Mouse (Mus musculus) kidney, embryonic 15.5 days (tissue): ENCODE data around the gene Fam198b. TPM values are rescaled to one million over a fixed set of nuclear protein-coding genes. Genes with fewer than 3 reads are reported as not detected.
"Not testable (repeated sequence)": the region's sequence is repeated elsewhere in the genome, so short reads cannot be mapped to it uniquely, and the experiment has no call there.

Experiments
- ATAC-seq: fragments of 200-750 bp; cut with Nextera tagmentation; replicated peaks from 2 replicates; pipeline ENCODE4 v1.8.0; 2017; ENCODE audit warnings: moderate TSS enrichment; ENCODE audit not compliant: low FRiP score
- H3K27ac ChIP-seq: fragments of 300-500 bp; sonication (generic); 2 replicates; pipeline ENCODE4 v1.5.1; 2015; ENCODE audit warnings: mild to moderate bottlenecking, inconsistent platforms
- H3K27me3 ChIP-seq: fragments of 300-500 bp; sonication (generic); 2 replicates; pipeline ENCODE4 v1.6.1; 2015; ENCODE audit warnings: inconsistent platforms
- H3K36me3 ChIP-seq: fragments of 300-500 bp; sonication (generic); 2 replicates; pipeline ENCODE4 v1.6.1; 2015; ENCODE audit warnings: inconsistent platforms
- H3K4me1 ChIP-seq: fragments of 300-500 bp; sonication (generic); 2 replicates; pipeline ENCODE4 v1.6.1; 2015; ENCODE audit warnings: inconsistent platforms
- H3K4me2 ChIP-seq: fragments of 300-500 bp; sonication (generic); 2 replicates; pipeline ENCODE4 v1.6.1; 2015; ENCODE audit warnings: moderate library complexity, mild to moderate bottlenecking, inconsistent platforms
- H3K4me3 ChIP-seq: fragments of 300-500 bp; sonication (generic); replicated peaks from 2 replicates; pipeline ENCODE4 v1.5.1; 2015; ENCODE audit warnings: mild to moderate bottlenecking, inconsistent platforms
- H3K9ac ChIP-seq: fragments of 300-500 bp; sonication (generic); 2 replicates; pipeline ENCODE4 v1.6.1; 2015; ENCODE audit warnings: mild to moderate bottlenecking, inconsistent platforms
- H3K9me3 ChIP-seq: fragments of 300-500 bp; sonication (generic); replicated peaks from 2 replicates; pipeline ENCODE4 v1.6.1; 2016; ENCODE audit warnings: inconsistent platforms
- WGBS: fragments of 180-500 bp; shearing (Covaris S2); methylation state at CpG from one replicate; pipeline ENCODE4 v1.1.7; 2015; ENCODE audit warnings: mixed read lengths; 5-methylcytosine and 5-hydroxymethylcytosine counted together
- polyA plus RNA-seq: library from polyadenylated mRNA; unstranded; fragments of >200 nt; fragmentation: Nextera tagmentation; extraction: Ambion mirVana; gene quantifications from 2 replicates; pipeline ENCODE4 v1.2.1, GENCODE M21; 2015

Gene Fam198b
- polyA plus RNA-seq, 1 experiment from 2014 or later: 13.4 TPM

GRCm38 (mm10) chr3:79936213-79936612 lies 51.9 kb downstream of the Fam198b start:
- WGBS: 66% methylated on average over 6 of the region's 6 CpGs
- Histone ChIP-seq H3K4me3 (no peak overlapping the region), H3K36me3 (no peaks in the 10 kb centered on the region), H3K9ac (no peak overlapping the region), H3K9me3 (no peaks in the 10 kb centered on the region), H3K27me3 (no peaks in the 10 kb centered on the region), H3K27ac (no peak overlapping the region), H3K4me2 (no peak overlapping the region), H3K4me1 (no peaks in the 10 kb centered on the region)
- no peak for ATAC-seq

- no peak for ATAC-seq
- Histone ChIP-seq H3K27me3 (no peaks in the 10 kb centered on the region), H3K9me3 (no peaks in the 10 kb centered on the region), H3K27ac (no peak overlapping the region), H3K9ac (no peak overlapping the region), H3K4me2 (no peak overlapping the region), H3K36me3 (no peaks in the 10 kb centered on the region), H3K4me1 (no peaks in the 10 kb centered on the region), H3K4me3 (no peak overlapping the region)
- WGBS: 94% methylated on average over 3 of the region's 3 CpGs
Observed at GRCm38 (mm10) chr3:79936730-79937447, 52.6 kb downstream of the Fam198b start.

- Histone ChIP-seq H3K36me3 (no peaks in the 10 kb centered on the region), H3K9ac (no peak overlapping the region), H3K4me1 (0 out of 2 replicates have a peak, but pooled peaks cover 3% of the 10 kb centered on the region), H3K9me3 (no peaks in the 10 kb centered on the region), H3K4me3 (no peak overlapping the region), H3K4me2 (no peak overlapping the region), H3K27ac (peak overlapping the region; percentile 27; the same call in 1 of the 2 replicates), H3K27me3 (no peaks in the 10 kb centered on the region)
- WGBS: 52% methylated on average over 1 of the region's 1 CpGs
- ATAC-seq: no peak
Observed at GRCm38 (mm10) chr3:79947736-79948135, 63.4 kb downstream of the Fam198b start.

GRCm38 (mm10) chr3:79948151-79948550 lies 63.8 kb downstream of the Fam198b start:
- no peak for ATAC-seq
- Histone ChIP-seq H3K4me2 (no peak overlapping the region), H3K4me1 (0 out of 2 replicates have a peak, but pooled peaks cover 3% of the 10 kb centered on the region), H3K9ac (no peak overlapping the region), H3K27ac (peak overlapping the region; percentile 27; the same call in 1 of the 2 replicates), H3K27me3 (no peaks in the 10 kb centered on the region), H3K9me3 (no peaks in the 10 kb centered on the region), H3K36me3 (no peaks in the 10 kb centered on the region), H3K4me3 (no peak overlapping the region)
- 77% methylated on average over 2 of the region's 2 CpGs for whole genome bisulfite sequencing

GRCm38 (mm10) chr3:79953164-79953759 lies 68.9 kb downstream of the Fam198b start:
- Histone ChIP-seq H3K36me3 (no peaks in the 10 kb centered on the region), H3K27me3 (no peaks in the 10 kb centered on the region), H3K4me1 (no peaks in the 10 kb centered on the region), H3K9me3 (no peaks in the 10 kb centered on the region), H3K27ac (no peak overlapping the region), H3K9ac (no peak overlapping the region), H3K4me3 (no peak overlapping the region), H3K4me2 (no peak overlapping the region)
- 68% methylated on average over 2 of the region's 2 CpGs for WGBS
- ATAC-seq: no peak

GRCm38 (mm10) chr3:79955262-79955661 lies 70.9 kb downstream of the Fam198b start:
- no peaks in the 10 kb centered on the region for H3K4me1 ChIP-seq
- no peak overlapping the region for H3K4me2 ChIP-seq
- no peaks in the 10 kb centered on the region for H3K27me3 ChIP-seq
- H3K4me3 ChIP-seq: no peak overlapping the region
- no peaks in the 10 kb centered on the region for H3K36me3 ChIP-seq
- 82% methylated on average over 3 of the region's 3 CpGs for WGBS
- ATAC-seq: no peak
- no peaks in the 10 kb centered on the region for H3K9me3 ChIP-seq
- no peak overlapping the region for H3K9ac ChIP-seq
- no peak overlapping the region for H3K27ac ChIP-seq

- Histone ChIP-seq H3K9me3 (no peaks in the 10 kb centered on the region), H3K27ac (no peak overlapping the region), H3K27me3 (no peaks in the 10 kb centered on the region), H3K9ac (no peak overlapping the region), H3K4me1 (no peaks in the 10 kb centered on the region), H3K4me3 (no peak overlapping the region), H3K4me2 (no peak overlapping the region), H3K36me3 (no peaks in the 10 kb centered on the region)
- no peak for ATAC-seq
Observed at GRCm38 (mm10) chr3:79956792-79957191, 72.5 kb downstream of the Fam198b start.

GRCm38 (mm10) chr3:79957752-79958151 lies 73.4 kb downstream of the Fam198b start:
- Histone ChIP-seq H3K27me3 (no peaks in the 10 kb centered on the region), H3K9ac (no peak overlapping the region), H3K4me1 (no peaks in the 10 kb centered on the region), H3K4me3 (no peak overlapping the region), H3K36me3 (no peaks in the 10 kb centered on the region), H3K4me2 (no peak overlapping the region), H3K9me3 (no peaks in the 10 kb centered on the region), H3K27ac (no peak overlapping the region)
- WGBS: 87% methylated on average over 2 of the region's 2 CpGs
- ATAC-seq: no peak

- no peak overlapping the region for H3K27ac ChIP-seq
- ATAC-seq: no peak
- no peak overlapping the region for H3K4me2 ChIP-seq
- no peak overlapping the region for H3K9ac ChIP-seq
- H3K36me3 ChIP-seq: no peaks in the 10 kb centered on the region
- H3K4me1 ChIP-seq: 0 out of 2 replicates have a peak, but pooled peaks cover 3% of the 10 kb centered on the region
- WGBS: 89% methylated on average over 4 of the region's 4 CpGs
- no peak overlapping the region for H3K4me3 ChIP-seq
- H3K9me3 ChIP-seq: no peaks in the 10 kb centered on the region
- no peaks in the 10 kb centered on the region for H3K27me3 ChIP-seq
Observed at GRCm38 (mm10) chr3:79966709-79967108, 82.4 kb downstream of the Fam198b start.

GRCm38 (mm10) chr3:79967346-79967745 lies 83.0 kb downstream of the Fam198b start:
- 0 out of 2 replicates have a peak, but pooled peaks cover 3% of the 10 kb centered on the region for H3K4me1 ChIP-seq
- H3K4me3 ChIP-seq: no peak overlapping the region
- WGBS: 67% methylated on average over 1 of the region's 1 CpGs
- no peak for ATAC-seq
- H3K27me3 ChIP-seq: no peaks in the 10 kb centered on the region
- H3K9ac ChIP-seq: no peak overlapping the region
- H3K36me3 ChIP-seq: no peaks in the 10 kb centered on the region
- no peaks in the 10 kb centered on the region for H3K9me3 ChIP-seq
- no peak overlapping the region for H3K4me2 ChIP-seq
- no peak overlapping the region for H3K27ac ChIP-seq

- Histone ChIP-seq H3K9me3 (no peaks in the 10 kb centered on the region), H3K4me1 (0 out of 2 replicates have a peak, but pooled peaks cover 3% of the 10 kb centered on the region), H3K36me3 (no peaks in the 10 kb centered on the region), H3K27me3 (no peaks in the 10 kb centered on the region), H3K4me2 (no peak overlapping the region), H3K4me3 (no peak overlapping the region), H3K9ac (no peak overlapping the region), H3K27ac (no peak overlapping the region)
- 47% methylated on average over 2 of the region's 2 CpGs for WGBS
- ATAC-seq: no peak
Observed at GRCm38 (mm10) chr3:79968426-79968825, 84.1 kb downstream of the Fam198b start.

- H3K9me3 ChIP-seq, H3K9ac ChIP-seq: not testable (repeated sequence)
- 73% methylated on average over 3 of the region's 3 CpGs for WGBS
Observed at GRCm38 (mm10) chr3:79969536-79969935, 85.2 kb downstream of the Fam198b start.

More at GRCm38 (mm10) chr3:79969536-79969935, 85.2 kb downstream of the Fam198b start:
- not testable (repeated sequence) for H3K4me2 ChIP-seq, H3K4me1 ChIP-seq, ATAC-seq, H3K4me3 ChIP-seq, H3K27me3 ChIP-seq, H3K36me3 ChIP-seq, H3K27ac ChIP-seq
